18 mouse cellular contexts compared by ENCODE assay signal in genomic region chr1:125660901-125661300, GRCm38 (mm10). TPM values are rescaled to one million over a fixed set of nuclear protein-coding genes. Genes with fewer than 3 reads are reported as not detected.
"Had no signal": no experiment of that assay in that cellular context is flagged by ENCODE, and none has a peak within 500 bp of the region (broad histone marks: within the 10 kb centered on the region; RNA-seq: fewer than 3 reads in every experiment).

No protein-coding gene starts in this region.

- H3K36me3 ChIP-seq: kidney, embryonic 15.5 days; liver, embryonic 13.5 days had no signal

- H3K4me1 ChIP-seq: kidney, embryonic 15.5 days had no signal

- H3K4me3 ChIP-seq: kidney, embryonic 15.5 days; liver, embryonic 13.5 days had no signal

- H3K9me3 ChIP-seq: kidney, embryonic 15.5 days; liver, embryonic 13.5 days had no signal

- H3K27me3 ChIP-seq: kidney, embryonic 15.5 days; liver, embryonic 13.5 days had no signal

- H3K4me2 ChIP-seq: kidney, embryonic 15.5 days; liver, embryonic 13.5 days; midbrain, embryonic 11.5 days had no signal

- H3K9ac ChIP-seq: kidney, embryonic 15.5 days; liver, embryonic 13.5 days had no signal

- H3K27ac ChIP-seq: kidney, embryonic 15.5 days; liver, embryonic 13.5 days had no signal

- DNase-seq: kidney, adult 8-10 months; kidney, postnatal 10 days; kidney, postnatal 36 days; liver, embryonic 13.5 days; lung, adult 2 months; lung, postnatal 14 days; lung, postnatal 4 days; midbrain, embryonic 14.5 days; thymus, adult 18-20 months; thymus, postnatal 4 days had no signal

RNA-seq across cellular contexts. Expression of gene Gpr39, which starts 15.9 kb away (rescaled TPM):
- total RNA-seq: left cerebral cortex, adult 18-20 months; left cerebral cortex, postnatal 25 days; megakaryocyte progenitor cell, adult 5-6 weeks; megakaryocyte-erythroid progenitor cell, adult 5-6 weeks had no signal
- polyA plus RNA-seq: midbrain, embryonic 11.5 days; midbrain, embryonic 14.5 days; neural tube, embryonic 11.5 days; neural tube, embryonic 14.5 days had no signal
